Mouse (Mus musculus) heart, embryonic 10.5 days (tissue): ENCODE measurements around the gene Fbxo11. TPM values are rescaled to one million over a fixed set of nuclear protein-coding genes. Genes with fewer than 3 reads are reported as not detected.
"Not testable (repeated sequence)": the region's sequence is repeated elsewhere in the genome, so short reads cannot be mapped to it uniquely, and the experiment has no call there.

Experiments
- DNase-seq: peaks from one replicate; pipeline ENCODE4 v3.0.0-alpha.2; 2017; ENCODE audit warnings: low spot score
- H3K27ac ChIP-seq: fragments of 300-500 bp; sonication (generic); 2 replicates; pipeline ENCODE4 v1.5.1; 2016; ENCODE audit warnings: mild to moderate bottlenecking
- H3K27me3 ChIP-seq: fragments of 300-500 bp; sonication (generic); 2 replicates; pipeline ENCODE4 v1.6.1; 2016; ENCODE audit warnings: mild to moderate bottlenecking; ENCODE audit not compliant: poor library complexity, insufficient read depth, severe bottlenecking
- H3K36me3 ChIP-seq: fragments of 300-500 bp; sonication (generic); 2 replicates; pipeline ENCODE4 v1.6.1; 2016; ENCODE audit warnings: mild to moderate bottlenecking, moderate library complexity
- H3K4me1 ChIP-seq: fragments of 300-500 bp; sonication (generic); 2 replicates; pipeline ENCODE4 v1.6.1; 2016; ENCODE audit warnings: mild to moderate bottlenecking
- H3K4me3 ChIP-seq: fragments of 300-500 bp; sonication (generic); 2 replicates; pipeline ENCODE4 v1.5.1; 2016; ENCODE audit warnings: mild to moderate bottlenecking, moderate library complexity
- H3K9me3 ChIP-seq: fragments of 300-500 bp; sonication (generic); 2 replicates; pipeline ENCODE4 v1.6.1; 2016; ENCODE audit warnings: mild to moderate bottlenecking, moderate library complexity
- WGBS: fragments of 180-500 bp; shearing (Covaris S2); methylation state at CpG from one replicate; pipeline ENCODE4 v1.1.7; 2016; 5-methylcytosine and 5-hydroxymethylcytosine counted together
- polyA plus RNA-seq: library from polyadenylated mRNA; unstranded; fragments of >200 nt; fragmentation: Nextera tagmentation; extraction: Ambion mirVana; gene quantifications from 2 replicates; pipeline ENCODE4 v1.2.1, GENCODE M21; 2016

The Fbxo11 gene
- polyA plus RNA-seq, 1 experiment from 2014 or later = 11.0 TPM

DNA sequence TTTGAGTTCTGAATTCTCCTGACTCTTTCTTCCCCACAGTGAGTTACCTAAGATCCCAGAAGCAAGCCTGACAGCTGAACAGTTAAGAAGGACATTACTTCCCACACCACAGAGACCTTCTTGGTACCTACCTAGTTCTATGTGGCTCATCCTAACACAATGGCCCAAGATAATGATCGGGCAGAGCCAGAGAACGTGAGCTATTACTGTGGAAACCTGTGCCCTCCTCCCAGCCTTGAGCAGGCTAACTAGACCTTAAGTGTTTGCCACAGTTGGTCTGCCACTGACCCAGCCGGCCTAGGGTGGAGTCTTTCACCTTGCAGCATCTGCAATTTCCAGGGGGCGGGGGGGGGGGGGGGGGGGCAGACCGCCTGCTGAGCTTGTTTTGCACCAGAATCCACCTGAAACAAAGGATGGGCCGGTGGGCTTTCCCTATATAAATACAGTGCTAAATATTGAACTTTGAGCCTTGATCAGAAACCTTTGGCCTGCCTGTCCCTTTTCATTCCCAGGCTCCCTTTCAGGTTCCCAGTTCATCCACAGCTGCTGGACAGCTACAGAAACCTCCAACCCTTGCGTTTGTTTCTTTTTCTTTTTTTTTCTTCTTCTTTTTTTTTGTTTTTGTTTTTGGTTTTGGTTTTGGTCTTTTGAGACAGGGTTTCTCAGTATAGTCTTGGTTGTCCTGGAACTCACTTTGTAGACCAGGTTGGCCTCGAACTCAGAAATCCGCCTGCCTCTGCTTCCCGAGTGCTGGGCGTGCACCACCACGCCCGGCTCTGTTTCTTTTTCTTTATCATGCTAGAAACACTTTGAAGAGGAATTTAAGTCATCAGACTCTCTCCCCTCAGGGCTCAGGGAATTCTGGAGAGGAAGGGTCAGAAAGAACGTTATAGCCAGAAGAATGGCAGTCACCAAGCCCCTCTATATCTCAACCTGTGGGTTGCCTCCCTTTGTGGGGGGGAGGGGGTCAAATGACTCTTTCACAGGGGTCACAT lies 101.7 kb downstream of the Fbxo11 start:
- Histone ChIP-seq H3K27me3 (no peaks in the 10 kb centered on the region), H3K9me3 (no peaks in the 10 kb centered on the region), H3K4me1 (no peaks in the 10 kb centered on the region), H3K27ac (no peak overlapping the region), H3K36me3 (no peaks in the 10 kb centered on the region), H3K4me3 (no peak overlapping the region)
- DNase-seq = no peak
- WGBS = 81% methylated on average over 14 of the region's 14 CpGs

DNA sequence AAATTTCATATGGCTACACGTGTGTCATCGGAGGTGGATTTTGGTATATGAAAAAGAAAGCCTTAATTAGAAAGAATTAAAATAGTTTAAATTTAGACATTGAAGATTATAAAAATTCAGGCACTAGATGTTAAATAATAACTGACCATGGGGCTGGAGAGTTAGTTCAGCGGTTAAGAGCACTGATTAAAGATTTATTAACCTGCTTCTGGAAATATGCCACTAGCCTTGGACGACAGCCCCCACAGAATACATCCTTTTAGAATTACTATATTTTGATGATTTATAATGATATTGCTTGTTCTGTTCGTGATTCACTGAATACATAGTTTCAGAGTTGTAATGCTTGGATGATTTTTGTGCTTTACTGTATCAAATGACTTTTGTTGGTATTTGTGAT lies 105.2 kb downstream of the Fbxo11 start:
- H3K4me3 ChIP-seq, H3K36me3 ChIP-seq, H3K27me3 ChIP-seq, H3K27ac ChIP-seq, H3K9me3 ChIP-seq, DNase-seq, H3K4me1 ChIP-seq: not testable (repeated sequence)
- WGBS = 87% methylated on average over 5 of the region's 5 CpGs

DNA sequence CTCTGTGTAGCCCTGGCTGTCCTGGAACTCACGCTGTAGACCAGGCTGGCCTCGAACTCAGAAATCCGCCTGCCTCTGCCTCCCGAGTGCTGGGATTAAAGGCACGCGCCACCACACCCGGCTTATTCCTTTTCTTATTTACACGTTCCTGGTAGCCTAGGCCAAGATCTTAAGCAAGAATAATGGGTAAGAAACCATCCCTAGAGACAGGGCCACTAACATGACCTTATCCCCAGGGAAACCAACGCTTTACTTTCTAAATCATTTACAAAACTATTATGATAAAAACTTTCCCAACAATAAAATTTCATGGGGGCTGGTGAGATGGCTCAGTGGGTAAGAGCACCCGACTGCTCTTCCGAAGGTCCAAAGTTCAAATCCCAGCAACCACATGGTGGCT lies 105.7 kb downstream of the Fbxo11 start:
- WGBS = 94% methylated on average over 11 of the region's 11 CpGs
- DNase-seq, H3K9me3 ChIP-seq, H3K36me3 ChIP-seq, H3K4me1 ChIP-seq, H3K4me3 ChIP-seq, H3K27ac ChIP-seq, H3K27me3 ChIP-seq: not testable (repeated sequence)

DNA sequence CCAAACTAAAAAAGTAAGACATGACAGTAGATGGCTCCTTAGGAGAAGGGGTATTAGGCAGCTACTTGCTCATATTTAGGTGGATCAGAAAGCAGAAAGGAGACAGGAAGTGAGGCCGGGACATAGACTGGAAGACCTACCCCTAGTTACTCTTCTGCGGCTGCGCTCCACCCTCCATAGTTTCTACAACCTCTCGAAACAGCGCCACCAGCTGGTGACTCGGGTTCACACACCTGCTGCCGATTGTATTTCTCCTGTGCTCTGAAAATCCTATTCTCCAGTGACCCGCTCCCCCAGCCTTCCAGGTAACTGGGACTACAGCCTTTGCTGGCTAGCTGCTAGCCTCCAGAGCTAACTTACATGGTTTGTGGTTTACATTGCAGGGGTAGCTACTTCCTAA lies 106.8 kb downstream of the Fbxo11 start:
- WGBS = 61% methylated on average over 8 of the region's 8 CpGs
- H3K27me3 ChIP-seq = no peaks in the 10 kb centered on the region
- no peak overlapping the region for H3K4me3 ChIP-seq
- DNase-seq = no peak
- no peaks in the 10 kb centered on the region for H3K4me1 ChIP-seq
- H3K27ac ChIP-seq = no peak overlapping the region
- H3K9me3 ChIP-seq = no peaks in the 10 kb centered on the region
- H3K36me3 ChIP-seq = no peaks in the 10 kb centered on the region

DNA sequence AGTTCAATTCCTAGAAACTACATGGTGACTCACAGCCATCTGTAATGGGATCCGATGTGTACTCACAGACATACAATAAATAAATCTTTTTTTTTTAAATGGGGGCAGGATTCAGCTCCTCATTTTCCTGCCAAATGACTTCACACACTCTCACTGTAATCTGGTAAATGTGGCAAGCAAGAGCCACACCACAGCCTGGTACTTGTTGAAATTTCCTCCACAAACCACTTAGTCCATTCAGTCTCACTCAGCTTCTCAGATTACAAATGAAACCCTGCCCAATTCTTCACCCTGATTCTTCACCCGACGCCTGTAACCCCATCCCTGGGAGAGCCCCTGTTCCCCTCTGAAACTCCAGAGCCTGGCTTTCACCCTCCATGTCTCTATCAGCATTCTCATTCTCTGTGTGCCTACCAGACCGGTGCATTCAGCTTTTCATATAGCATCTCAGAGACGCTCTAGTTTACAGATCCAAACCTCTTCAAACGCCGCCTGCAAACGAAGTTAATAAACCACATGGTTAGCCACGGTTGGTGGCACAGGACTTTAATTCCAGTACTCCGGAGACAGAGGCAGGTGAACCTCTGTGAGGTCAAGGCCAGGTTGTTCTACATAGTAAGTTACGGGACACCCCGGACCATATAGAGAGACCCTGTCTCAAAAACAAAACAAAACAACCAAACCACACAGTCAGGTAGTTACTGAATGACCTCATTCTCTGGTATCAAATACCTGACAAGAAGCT lies 107.8 kb downstream of the Fbxo11 start:
- Histone ChIP-seq H3K9me3 (no peaks in the 10 kb centered on the region), H3K36me3 (no peaks in the 10 kb centered on the region), H3K4me3 (no peak overlapping the region), H3K27me3 (no peaks in the 10 kb centered on the region), H3K27ac (no peak overlapping the region), H3K4me1 (no peaks in the 10 kb centered on the region)
- WGBS = 78% methylated on average over 12 of the region's 12 CpGs
- no peak for DNase-seq

DNA sequence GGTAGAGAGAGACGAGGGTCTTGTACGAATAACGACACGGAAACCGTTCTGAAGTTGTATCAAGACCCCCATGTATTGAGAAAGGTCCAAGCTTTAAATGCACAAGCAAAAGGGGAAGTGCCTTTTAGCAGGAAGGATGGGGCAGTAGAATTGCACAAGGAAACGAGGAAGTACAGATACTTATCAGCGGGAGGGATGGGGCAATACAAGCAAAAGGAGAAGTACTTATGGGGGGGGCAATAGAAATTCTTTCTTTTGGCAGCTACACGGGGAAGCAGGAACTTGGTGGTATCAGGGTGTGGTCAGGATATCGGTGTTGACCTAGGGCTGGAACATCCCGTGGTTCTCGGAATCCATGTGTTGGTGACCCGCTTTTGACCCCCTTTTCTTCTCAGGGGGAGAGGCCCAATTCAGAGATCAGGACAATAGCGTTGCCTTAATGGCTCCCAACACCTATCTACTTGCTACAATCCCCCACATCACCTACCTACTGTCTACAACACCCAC lies 110.4 kb downstream of the Fbxo11 start:
- H3K9me3 ChIP-seq, H3K4me1 ChIP-seq, H3K27me3 ChIP-seq, H3K36me3 ChIP-seq, H3K27ac ChIP-seq, DNase-seq, H3K4me3 ChIP-seq: not testable (repeated sequence)
- WGBS = 80% methylated on average over 13 of the region's 13 CpGs

DNA sequence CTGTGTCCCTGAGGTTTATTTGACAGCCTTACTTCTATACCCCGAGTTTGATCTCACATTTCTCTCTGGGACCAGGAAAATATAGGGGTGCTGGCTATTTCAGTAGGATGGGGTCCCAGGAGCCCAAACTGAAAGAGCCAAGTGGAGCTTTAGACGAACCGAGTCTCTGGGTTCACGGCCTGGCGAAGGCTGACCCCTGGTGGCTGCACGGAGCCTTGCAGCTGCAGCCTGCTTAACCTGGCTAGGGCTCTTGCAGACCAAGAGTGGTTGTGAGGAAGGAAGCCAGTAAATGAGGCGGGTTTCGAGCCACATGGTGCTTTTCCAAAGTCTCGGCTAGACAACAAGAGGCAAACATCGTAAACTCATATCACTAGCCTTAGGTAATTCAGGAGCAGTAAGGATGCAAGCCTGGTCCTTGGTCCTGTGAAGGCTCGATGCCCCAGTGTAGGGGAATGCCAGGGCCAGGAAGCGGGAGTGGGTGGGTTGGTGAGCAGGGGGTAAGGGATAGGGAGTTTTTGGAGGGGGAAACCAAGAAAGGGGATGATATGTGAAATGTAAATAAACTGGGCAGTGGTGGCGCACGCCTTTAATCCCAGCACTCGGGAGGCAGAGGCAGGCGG lies 116.0 kb downstream of the Fbxo11 start:
- no peak overlapping the region for H3K4me3 ChIP-seq
- H3K27ac ChIP-seq = no peak overlapping the region
- no peaks in the 10 kb centered on the region for H3K4me1 ChIP-seq
- H3K27me3 ChIP-seq = no peaks in the 10 kb centered on the region
- H3K36me3 ChIP-seq = no peaks in the 10 kb centered on the region
- peak; percentile 82 for DNase-seq
- 41% methylated on average over 16 of the region's 16 CpGs for WGBS
- H3K9me3 ChIP-seq = no peaks in the 10 kb centered on the region

Other genes with a start within 250 kb of the Fbxo11 start
- not detected in 2 replicates for gene Rpl36-ps4, start 144.3 kb downstream of the Fbxo11 start, polyA plus RNA-seq
- gene Msh6, start 90.2 kb downstream of the Fbxo11 start, polyA plus RNA-seq = 53.6 and 58.1 TPM in 2 replicates